Comparison of ENCODE assay signal across 8 mouse cellular contexts in the genomic region with DNA sequence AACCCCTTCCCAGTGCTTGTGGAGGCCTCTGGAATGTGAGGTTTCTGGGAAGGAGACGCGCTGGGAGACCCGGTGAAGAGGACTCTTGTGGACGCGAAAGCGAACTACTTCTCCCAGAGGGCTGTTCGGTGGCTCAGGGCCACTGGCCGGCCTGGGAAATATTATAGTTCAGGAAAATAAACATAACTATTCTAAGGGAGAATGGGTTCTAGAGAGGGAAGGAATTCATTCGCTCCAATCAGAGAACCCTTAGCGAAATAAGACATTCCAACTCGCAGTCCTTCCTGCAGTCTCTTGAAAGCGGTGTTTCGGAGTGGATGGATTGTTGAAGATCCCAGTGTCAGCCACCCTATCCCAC. TPM values are rescaled to one million over a fixed set of nuclear protein-coding genes. Genes with fewer than 3 reads are reported as not detected.
DNase-seq lines count a peak whose midpoint lies in the region; ATAC-seq and TF ChIP-seq lines count a peak whose summit lies in the region.

No protein-coding gene starts in this region.

- 0 out of 2 replicates have a peak, but pooled peaks have one; percentile 5 for TF ChIP-seq CTCF in layer of hippocampus, adult 2 months (conservative IDR thresholded peaks at IDR 0.05)

- DNase-seq in layer of hippocampus, adult 2 months (ENCODE audit: low spot score in 2 of 2): no peak
- DNase-seq in layer of hippocampus, adult 18-20 months (ENCODE audit: low spot score in 2 of 2): no peak
- peak; percentile 47 for DNase-seq in large intestine, adult 2 months (ENCODE audit: low read depth, low spot score)
- DNase-seq in right cerebral cortex, postnatal 10 days (ENCODE audit: low spot score in 2 of 2): no peak
- DNase-seq in left cerebral cortex, adult 9 months (ENCODE audit: low spot score in 2 of 2): no peak
- no peak for DNase-seq in cerebellum, adult 11 months

- WGBS in embryonic facial prominence, embryonic 12.5 days: 0% methylated on average over 13 of the region's 13 CpGs
- WGBS in large intestine, adult 2 months: under 1% methylated on average over 13 of the region's 13 CpGs
- WGBS in neural tube, embryonic 12.5 days: under 1% methylated on average over 13 of the region's 13 CpGs

- H3K9me3 ChIP-seq in embryonic facial prominence, embryonic 12.5 days: no peaks in the 10 kb centered on the region
- no peaks in the 10 kb centered on the region for H3K9me3 ChIP-seq in neural tube, embryonic 12.5 days

- H3K27me3 ChIP-seq in embryonic facial prominence, embryonic 12.5 days: no peaks in the 10 kb centered on the region
- H3K27me3 ChIP-seq in neural tube, embryonic 12.5 days (replicated peaks): no peaks in the 10 kb centered on the region

- peak overlapping the region; percentile 75 for H3K4me2 ChIP-seq in embryonic facial prominence, embryonic 12.5 days (replicated peaks)
- H3K4me2 ChIP-seq in neural tube, embryonic 12.5 days (replicated peaks): peak overlapping the region; percentile 81

- ATAC-seq in embryonic facial prominence, embryonic 12.5 days (ENCODE audit: insufficient number of reproducible peaks, insufficient read depth, low FRiP score, low TSS enrichment): peak; percentile 68
- peak; percentile 59 for ATAC-seq in neural tube, embryonic 12.5 days (ENCODE audit: low FRiP score, low read depth)

- H3K4me3 ChIP-seq in layer of hippocampus, adult 2 months: peak overlapping the region; percentile 77
- H3K4me3 ChIP-seq in embryonic facial prominence, embryonic 12.5 days: peak overlapping the region; percentile 87
- peak overlapping the region; percentile 90 for H3K4me3 ChIP-seq in neural tube, embryonic 12.5 days

- H3K36me3 ChIP-seq in embryonic facial prominence, embryonic 12.5 days: no peaks in the 10 kb centered on the region
- H3K36me3 ChIP-seq in neural tube, embryonic 12.5 days: peaks cover 6% of the 10 kb centered on the region

- H3K27ac ChIP-seq in layer of hippocampus, adult 2 months: peak overlapping the region; percentile 100
- peak overlapping the region; percentile 100 for H3K27ac ChIP-seq in embryonic facial prominence, embryonic 12.5 days
- peak overlapping the region; percentile 97 for H3K27ac ChIP-seq in neural tube, embryonic 12.5 days

- peaks cover 8% of the 10 kb centered on the region for H3K4me1 ChIP-seq in embryonic facial prominence, embryonic 12.5 days
- peaks cover 16% of the 10 kb centered on the region for H3K4me1 ChIP-seq in neural tube, embryonic 12.5 days

- H3K9ac ChIP-seq in embryonic facial prominence, embryonic 12.5 days: peak overlapping the region; percentile 92
- H3K9ac ChIP-seq in neural tube, embryonic 12.5 days: peak overlapping the region; percentile 88

RNA-seq across cellular contexts. Expression of gene Dnajb12, which starts 0.7 kb away (rescaled TPM):
- total RNA-seq in layer of hippocampus, adult 2 months (2021): 10 to 100 TPM; 54.4 to 56.8 TPM
- total RNA-seq in layer of hippocampus, adult 18-20 months (2021): 10 to 100 TPM; 52.7 to 53.2 TPM
- 18.9 and 19.9 TPM in 2 replicates for polyA plus RNA-seq in embryonic facial prominence, embryonic 12.5 days (2016; fragmentation: Nextera tagmentation; extraction: Ambion mirVana)
- 49.2 and 63.1 TPM in 2 replicates for polyA plus RNA-seq in large intestine, adult 2 months (2012; rRNA removed)
- polyA plus RNA-seq in neural tube, embryonic 12.5 days (2016; fragmentation: Nextera tagmentation; extraction: Ambion mirVana): 20.3 and 23.6 TPM in 2 replicates
